Mouse (Mus musculus): ENCODE results near the gene Jdp2.

Jdp2 gene

DNA sequence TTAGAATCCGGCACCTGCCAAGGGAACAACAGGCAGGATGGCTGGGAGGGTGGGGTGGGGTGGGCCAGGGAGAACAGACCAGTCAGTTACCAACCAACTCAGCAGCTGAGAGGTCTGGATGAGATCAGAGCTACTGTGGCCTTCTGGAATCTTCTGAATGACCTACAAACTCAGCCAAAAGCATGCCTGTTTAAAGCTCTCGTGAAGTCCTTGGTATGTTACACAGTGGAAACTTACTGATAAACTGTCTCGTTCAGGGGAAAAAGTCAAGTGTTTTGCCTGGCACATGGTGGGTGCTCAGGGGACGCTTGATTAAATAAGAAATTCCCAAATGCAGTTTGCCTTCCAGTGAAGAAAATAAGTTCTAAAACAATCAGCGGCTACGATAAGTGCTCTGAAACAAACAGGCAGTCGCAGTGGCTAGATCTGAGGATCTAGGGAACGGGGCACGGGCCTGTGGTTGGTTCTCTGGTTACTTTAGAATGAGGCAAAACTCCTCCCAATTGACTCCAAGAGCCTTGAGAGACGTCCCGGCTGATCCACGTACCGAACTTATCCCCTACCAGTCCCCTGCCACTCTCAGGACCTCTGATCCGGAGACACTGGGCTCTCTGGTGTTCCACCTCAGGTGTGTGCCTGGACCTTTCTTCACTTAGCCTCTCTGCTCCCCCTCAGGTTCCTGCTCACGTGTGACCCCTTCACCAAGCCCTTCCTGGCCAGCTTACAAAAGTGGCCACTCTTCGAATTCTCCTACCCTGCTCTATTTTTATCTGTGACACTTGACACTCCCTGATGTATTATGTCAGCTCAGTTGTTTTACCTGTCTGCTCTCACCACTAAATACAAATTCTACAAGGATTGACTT lies 85.8 kb downstream of the Jdp2 start:
- no peak for DNase-seq (ENCODE audit: extremely low read depth, low read depth, low spot score)

DNA sequence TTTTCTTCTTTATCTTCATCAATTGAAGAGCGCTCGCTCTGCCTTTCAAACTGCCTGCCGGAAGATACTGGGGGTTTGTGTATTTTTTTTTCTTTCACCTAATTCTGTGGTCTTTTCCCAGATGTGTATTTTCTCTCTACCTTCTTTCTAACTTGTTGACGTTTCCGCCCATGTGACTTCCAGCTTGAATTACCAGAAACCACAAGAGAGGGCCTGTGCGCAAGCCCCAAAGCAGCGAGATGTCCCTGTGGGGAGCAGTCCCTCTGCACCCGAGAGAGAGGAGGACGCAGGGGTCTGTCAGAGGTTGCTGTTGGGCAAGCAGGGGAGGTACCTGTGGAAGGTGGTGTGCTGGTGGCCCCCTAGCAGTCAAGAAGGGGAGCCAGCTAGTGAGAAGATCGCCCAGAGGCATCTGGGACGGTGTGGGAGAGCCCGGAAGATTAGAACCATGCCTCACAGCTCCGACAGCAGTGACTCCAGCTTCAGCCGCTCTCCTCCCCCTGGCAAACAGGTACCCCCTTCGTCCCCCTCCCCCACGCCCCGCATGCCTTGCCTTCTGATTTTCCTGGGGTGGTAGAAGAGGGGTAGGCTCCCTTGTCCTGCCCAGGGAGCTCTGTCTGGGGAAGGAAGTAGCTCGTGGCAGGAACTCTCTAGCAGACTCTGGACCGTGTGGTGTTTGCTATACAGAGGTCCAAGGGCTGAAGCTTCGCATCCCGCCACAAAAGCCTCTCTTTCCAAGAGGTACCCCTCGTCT lies 87.8 kb downstream of the Jdp2 start, which contains the start of gene Batf:
Batf (plus strand) TSS at position 204 of the 751 bp plus-strand sequence.
- DNase-seq (ENCODE audit: extremely low read depth, low read depth, low spot score) = no peak

DNA sequence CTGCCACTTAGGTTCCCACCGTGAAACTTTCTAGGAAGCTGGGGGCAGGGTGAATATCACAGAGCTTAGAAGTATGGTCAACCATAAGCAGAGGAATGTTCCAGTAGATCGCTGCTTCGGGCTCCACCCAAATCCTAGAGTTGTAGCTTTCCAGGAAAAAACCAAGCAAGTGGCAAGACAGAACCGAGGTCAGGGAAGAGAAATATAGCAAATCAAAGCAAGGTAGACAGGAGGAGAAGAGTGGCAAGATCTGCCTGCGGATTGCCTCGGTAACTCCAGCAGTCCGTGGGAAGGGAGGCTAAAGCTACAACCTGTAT lies 88.3 kb downstream of the Jdp2 start:
- no peak for DNase-seq (ENCODE audit: extremely low read depth, low read depth, low spot score)

DNA sequence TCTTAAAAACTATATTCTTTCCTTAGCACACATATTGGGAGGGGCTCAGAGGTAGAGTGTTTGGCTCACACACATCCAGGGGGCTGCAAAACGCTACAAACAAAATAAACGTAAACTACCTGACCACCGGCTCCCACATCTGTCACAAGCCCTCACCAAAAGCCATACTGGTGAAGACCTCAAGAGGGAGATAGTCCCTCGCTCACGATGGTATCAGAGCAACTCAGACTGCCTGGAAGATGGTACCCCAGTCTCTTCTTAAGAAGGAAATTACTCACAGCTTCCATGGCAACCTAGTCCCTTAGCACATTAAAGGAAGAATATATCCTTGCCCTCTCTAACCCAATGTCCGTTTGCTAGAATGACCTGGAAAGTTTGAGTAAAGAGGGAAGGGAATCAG lies 89.0 kb downstream of the Jdp2 start:
- DNase-seq (ENCODE audit: extremely low read depth, low read depth, low spot score) = no peak
